Mouse (Mus musculus) cortical plate, adult 2 months (tissue): ENCODE measurements around the gene Nmnat2.

Source experiments
- CTCF ChIP-seq: fragments of 200-500 bp; IDR thresholded peaks from 2 replicates; pipeline ENCODE4 v1.5.1; 2011; ENCODE audit warnings: mild to moderate bottlenecking, control low read depth, low read length; ENCODE audit not compliant: insufficient read depth; ENCODE audit errors: extremely low read depth
- POLR2A ChIP-seq: fragments of 200-500 bp; IDR thresholded peaks from 2 replicates; pipeline ENCODE4 v1.6.1; 2011; ENCODE audit warnings: mild to moderate bottlenecking, low read length, control low read depth; ENCODE audit not compliant: insufficient read depth; ENCODE audit errors: extremely low read depth

DNA sequence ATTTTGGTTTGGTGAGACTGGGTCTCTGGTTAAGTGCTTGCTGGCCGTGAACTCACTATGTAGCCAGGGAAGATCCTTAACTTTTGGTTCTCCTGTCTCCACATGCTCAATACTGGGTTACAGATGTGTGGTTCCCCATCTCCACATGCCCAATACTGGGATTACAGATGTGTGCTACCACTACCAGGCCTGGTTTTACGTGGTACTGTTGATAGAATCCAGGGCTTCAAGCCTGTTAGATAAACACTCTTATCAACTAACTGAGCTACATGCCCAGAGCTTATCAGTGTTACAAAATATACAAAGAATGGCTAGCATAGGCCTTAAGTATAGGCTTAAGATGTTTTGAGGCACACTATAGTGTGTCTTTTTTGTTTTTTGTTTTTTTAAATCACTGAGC lies 69.7 kb downstream of the Nmnat2 start:
- TF ChIP-seq CTCF = no peak
- TF ChIP-seq POLR2A = no peak
